Mouse (Mus musculus): Measurements from ENCODE around the gene Plcd4. TPM values are rescaled to one million over a fixed set of nuclear protein-coding genes. Genes with fewer than 3 reads are reported as not detected.
"Not testable (repeated sequence)": the region's sequence is repeated elsewhere in the genome, so short reads cannot be mapped to it uniquely, and the experiment has no call there.

Gene Plcd4
- polyA plus RNA-seq (2014; fragmentation: Nextera tagmentation; extraction: Ambion mirVana), result 0.41 and 0.75 TPM in 2 replicates

DNA sequence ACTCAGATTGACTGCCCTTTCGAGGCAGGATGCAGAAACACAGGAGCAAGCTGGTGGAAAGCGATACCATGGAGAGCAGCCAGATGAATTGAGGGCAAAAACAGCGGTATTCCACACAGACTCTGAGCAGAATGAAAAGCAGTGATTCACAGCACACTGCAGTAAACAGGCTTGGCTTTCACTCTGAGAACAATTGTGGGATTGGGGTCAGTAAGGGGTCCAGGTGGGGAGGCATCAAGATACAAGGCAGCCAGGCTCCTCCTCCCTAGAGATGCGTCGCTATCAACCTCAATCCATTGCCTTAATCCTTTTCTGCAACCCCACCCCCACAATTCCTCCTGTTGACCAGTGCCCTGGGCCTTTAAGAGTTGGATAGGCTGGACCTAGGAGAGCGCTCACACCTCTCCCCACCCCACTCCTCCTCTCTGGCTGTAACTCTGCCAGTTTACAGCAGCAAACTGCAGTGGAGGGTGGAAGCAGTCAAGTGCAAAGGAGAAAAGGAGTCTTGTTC lies at the start of gene Plcd4:
Gene Plcd4 (plus strand): TSS at position 438 of the 511 bp plus-strand sequence.
- H3K27me3 ChIP-seq (ENCODE audit: control insufficient read depth, insufficient read depth, low read length), result no peaks in the 10 kb centered on the region
- peaks cover 8% of the 10 kb centered on the region; the same call in 1 of the 2 replicates for H3K4me1 ChIP-seq (replicated peaks; ENCODE audit: control insufficient read depth, insufficient read depth, low read length)
- peak within 1 kb of the TSS; percentile 18; the same call in 1 of the 2 replicates for H3K4me2 ChIP-seq (ENCODE audit: low read depth, low read length, severe bottlenecking)
- H3K27ac ChIP-seq (ENCODE audit: low read depth, low read length), result no peak within 1 kb of the TSS
- whole genome bisulfite sequencing, result 2% methylated on average over 6 of the region's 6 CpGs
- no peak within 1 kb of the TSS for H3K4me3 ChIP-seq (ENCODE audit: low read depth, low read length)
- H3K36me3 ChIP-seq (ENCODE audit: control insufficient read depth, insufficient read depth, low read length), result no peaks in the 10 kb centered on the region
- no peaks in the 10 kb centered on the region for H3K9me3 ChIP-seq (ENCODE audit: control insufficient read depth, low read length)
- ATAC-seq (replicated peaks; ENCODE audit: low FRiP score) (no peak), DNase-seq (ENCODE audit: low spot score) (no peak)
- peak within 1 kb of the TSS; percentile 21 for H3K9ac ChIP-seq (ENCODE audit: low read length)

DNA sequence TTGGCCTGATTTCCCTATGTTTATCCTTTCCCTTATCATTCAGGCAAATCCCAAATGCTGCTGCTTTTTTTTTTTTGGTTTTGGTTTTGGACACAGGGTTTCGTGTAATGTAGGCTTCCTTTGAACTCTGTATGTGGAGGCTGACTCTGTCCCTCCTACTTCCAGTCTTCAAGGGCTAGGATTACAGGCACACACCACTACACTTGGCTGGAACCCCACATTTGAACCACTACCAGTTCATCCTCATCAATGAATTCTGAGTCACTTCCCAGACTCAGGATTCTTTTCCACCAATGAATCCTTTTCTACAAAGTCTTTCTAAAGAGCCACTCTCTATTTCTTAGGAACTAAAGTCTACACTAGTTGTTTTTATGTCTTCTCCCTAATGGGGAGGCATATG lies 41.6 kb upstream of the Plcd4 start:
- Histone ChIP-seq H3K4me2 (ENCODE audit: low read depth, low read length, severe bottlenecking) (no peak overlapping the region), H3K4me1 (replicated peaks; ENCODE audit: control insufficient read depth, insufficient read depth, low read length) (peaks cover 3% of the 10 kb centered on the region; the same call in 1 of the 2 replicates), H3K4me3 (ENCODE audit: low read depth, low read length) (no peak overlapping the region), H3K9me3 (ENCODE audit: control insufficient read depth, low read length) (no peaks in the 10 kb centered on the region), H3K9ac (ENCODE audit: low read length) (no peak overlapping the region), H3K27me3 (ENCODE audit: control insufficient read depth, insufficient read depth, low read length) (no peaks in the 10 kb centered on the region), H3K36me3 (ENCODE audit: control insufficient read depth, insufficient read depth, low read length) (no peaks in the 10 kb centered on the region), H3K27ac (ENCODE audit: low read depth, low read length) (no peak overlapping the region)
- ATAC-seq (replicated peaks; ENCODE audit: low FRiP score), result no peak
- WGBS, result 74% methylated on average over 1 of the region's 1 CpGs
- DNase-seq (ENCODE audit: low spot score), result no peak

DNA sequence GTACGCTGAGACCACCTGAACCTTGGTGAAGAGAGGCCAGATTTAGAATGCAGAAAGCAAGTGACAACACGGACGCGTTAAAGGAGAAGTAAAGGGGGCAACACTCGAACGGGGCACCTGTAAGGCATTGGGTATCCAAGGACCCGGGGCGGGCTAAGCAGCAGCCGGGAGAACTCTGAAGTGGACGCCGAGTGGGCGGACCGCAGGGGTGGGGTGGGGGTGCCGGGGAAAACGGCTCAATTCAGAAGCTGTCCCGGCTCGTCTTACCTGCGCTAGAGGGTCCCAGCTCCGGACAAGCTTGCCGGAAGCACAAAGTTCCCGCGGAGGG lies 37.3 kb upstream of the Plcd4 start:
- Histone ChIP-seq H3K36me3 (ENCODE audit: control insufficient read depth, insufficient read depth, low read length) (no peaks in the 10 kb centered on the region), H3K9me3 (ENCODE audit: control insufficient read depth, low read length) (no peaks in the 10 kb centered on the region), H3K4me3 (ENCODE audit: low read depth, low read length) (peak overlapping the region; percentile 79), H3K9ac (ENCODE audit: low read length) (peak overlapping the region; percentile 77), H3K4me1 (replicated peaks; ENCODE audit: control insufficient read depth, insufficient read depth, low read length) (peaks cover 8% of the 10 kb centered on the region; the same call in 1 of the 2 replicates), H3K27me3 (ENCODE audit: control insufficient read depth, insufficient read depth, low read length) (no peaks in the 10 kb centered on the region), H3K4me2 (ENCODE audit: low read depth, low read length, severe bottlenecking) (peak overlapping the region; percentile 81), H3K27ac (ENCODE audit: low read depth, low read length) (peak overlapping the region; percentile 31; the same call in 1 of the 2 replicates)
- no peak for ATAC-seq (replicated peaks; ENCODE audit: low FRiP score)
- WGBS, result 2% methylated on average over 22 of the region's 22 CpGs
- DNase-seq (ENCODE audit: low spot score), result no peak

DNA sequence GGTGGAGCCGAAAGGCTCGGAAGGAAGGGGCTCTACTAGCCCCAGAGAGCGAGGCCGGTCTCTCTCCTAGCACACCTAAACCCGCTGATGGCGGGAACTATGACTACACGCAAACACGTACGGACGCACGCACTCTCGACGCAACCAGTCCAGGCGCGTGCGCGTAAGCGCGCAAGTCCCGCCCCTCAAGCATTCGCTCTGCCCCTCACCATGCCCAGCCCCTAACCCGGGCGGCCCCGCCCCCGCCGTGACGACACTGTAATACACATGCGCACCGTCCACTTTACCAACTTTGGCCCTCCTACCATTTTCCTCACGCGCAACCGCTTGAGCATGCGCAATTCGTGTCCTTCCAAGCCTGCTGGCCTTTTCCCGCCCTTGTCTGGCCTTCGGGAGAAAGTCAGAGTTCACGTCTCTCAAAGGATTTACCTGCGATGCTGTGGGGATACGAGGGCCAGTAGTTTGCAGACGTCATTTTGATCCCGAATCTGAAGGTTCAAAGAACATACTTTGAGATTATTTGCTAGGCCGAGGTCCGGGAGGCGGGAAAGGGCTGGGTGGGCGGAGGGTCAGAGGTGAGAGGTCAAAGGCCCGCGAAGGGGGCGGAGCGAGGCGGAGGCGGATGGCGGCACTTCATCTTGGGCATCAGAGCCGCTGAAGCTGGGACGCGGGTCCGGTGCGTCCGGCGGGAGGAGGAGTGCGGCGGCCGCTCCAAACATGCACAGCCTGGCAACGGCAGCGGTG lies 36.8 kb upstream of the Plcd4 start, which contains the start of gene Cnot9:
Gene Cnot9 (plus strand): TSS at position 338 of the 744 bp plus-strand sequence.
- H3K9ac ChIP-seq (ENCODE audit: low read length), result peak within 1 kb of the TSS; percentile 92
- H3K4me3 ChIP-seq (ENCODE audit: low read depth, low read length), result peak within 1 kb of the TSS; percentile 79
- no peaks in the 10 kb centered on the region for H3K9me3 ChIP-seq (ENCODE audit: control insufficient read depth, low read length)
- peaks cover 8% of the 10 kb centered on the region; the same call in 1 of the 2 replicates for H3K4me1 ChIP-seq (replicated peaks; ENCODE audit: control insufficient read depth, insufficient read depth, low read length)
- peak within 1 kb of the TSS; percentile 94 for H3K27ac ChIP-seq (ENCODE audit: low read depth, low read length)
- no peaks in the 10 kb centered on the region for H3K27me3 ChIP-seq (ENCODE audit: control insufficient read depth, insufficient read depth, low read length)
- peak; percentile 99 for ATAC-seq (replicated peaks; ENCODE audit: low FRiP score)
- H3K36me3 ChIP-seq (ENCODE audit: control insufficient read depth, insufficient read depth, low read length), result no peaks in the 10 kb centered on the region
- H3K4me2 ChIP-seq (ENCODE audit: low read depth, low read length, severe bottlenecking), result peak within 1 kb of the TSS; percentile 85
- WGBS, result under 1% methylated on average over 63 of the region's 64 CpGs
- DNase-seq (ENCODE audit: low spot score), result peak; percentile 100

DNA sequence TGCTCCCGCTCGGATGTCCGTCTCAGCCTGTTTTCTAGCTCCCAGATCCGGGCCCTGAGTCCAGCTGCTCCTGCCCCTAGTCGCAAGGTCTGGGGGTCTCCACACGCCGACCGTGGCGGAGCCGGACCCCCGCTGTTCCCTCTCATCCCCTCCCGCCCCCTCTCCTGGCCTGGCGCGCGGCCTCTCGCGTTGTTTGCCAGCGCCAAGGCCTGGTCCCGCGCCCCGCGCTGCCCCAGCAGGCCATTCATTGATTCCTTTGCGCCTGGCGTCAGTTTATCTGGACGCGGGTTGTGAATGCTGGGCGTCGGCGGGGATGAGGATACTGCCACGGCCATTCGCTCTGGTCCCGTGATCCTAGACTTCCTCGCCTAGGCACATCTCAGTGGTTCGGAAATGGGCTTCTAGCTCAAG lies 36.2 kb upstream of the Plcd4 start:
- Histone ChIP-seq H3K4me2 (ENCODE audit: low read depth, low read length, severe bottlenecking) (peak overlapping the region; percentile 85), H3K9me3 (ENCODE audit: control insufficient read depth, low read length) (no peaks in the 10 kb centered on the region), H3K9ac (ENCODE audit: low read length) (peak overlapping the region; percentile 92), H3K36me3 (ENCODE audit: control insufficient read depth, insufficient read depth, low read length) (no peaks in the 10 kb centered on the region), H3K4me3 (ENCODE audit: low read depth, low read length) (peak overlapping the region; percentile 79), H3K27ac (ENCODE audit: low read depth, low read length) (peak overlapping the region; percentile 94), H3K27me3 (ENCODE audit: control insufficient read depth, insufficient read depth, low read length) (no peaks in the 10 kb centered on the region), H3K4me1 (replicated peaks; ENCODE audit: control insufficient read depth, insufficient read depth, low read length) (peaks cover 8% of the 10 kb centered on the region; the same call in 1 of the 2 replicates)
- DNase-seq (ENCODE audit: low spot score) (peak; percentile 93), ATAC-seq (replicated peaks; ENCODE audit: low FRiP score) (peak; percentile 57)
- WGBS, result under 1% methylated on average over 34 of the region's 34 CpGs

DNA sequence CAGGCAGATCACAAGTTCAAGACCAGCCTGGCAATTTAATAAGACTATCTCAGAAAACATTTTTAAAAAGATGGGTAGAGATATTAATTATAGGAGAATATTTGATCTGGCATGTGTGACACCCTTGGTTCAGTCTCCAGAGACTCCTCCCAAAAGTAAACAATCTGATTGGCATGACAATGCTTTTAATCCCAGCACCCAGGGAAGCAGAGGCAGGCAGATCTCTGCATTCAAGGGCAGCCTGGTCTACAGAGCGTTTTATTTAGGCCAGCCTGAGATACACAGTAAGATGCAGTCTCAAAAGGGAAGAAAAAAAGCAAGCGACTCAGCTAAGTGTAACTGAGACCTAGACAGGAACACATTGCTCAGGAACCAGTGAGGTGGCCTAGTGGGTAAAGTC lies 34.9 kb upstream of the Plcd4 start:
- Histone ChIP-seq H3K4me3 (ENCODE audit: low read depth, low read length) (no peak overlapping the region), H3K36me3 (ENCODE audit: control insufficient read depth, insufficient read depth, low read length) (no peaks in the 10 kb centered on the region), H3K9me3 (ENCODE audit: control insufficient read depth, low read length) (no peaks in the 10 kb centered on the region), H3K27ac (ENCODE audit: low read depth, low read length) (no peak overlapping the region), H3K9ac (ENCODE audit: low read length) (peak overlapping the region; percentile 23; the same call in 1 of the 2 replicates), H3K27me3 (ENCODE audit: control insufficient read depth, insufficient read depth, low read length) (no peaks in the 10 kb centered on the region), H3K4me1 (replicated peaks; ENCODE audit: control insufficient read depth, insufficient read depth, low read length) (peaks cover 8% of the 10 kb centered on the region; the same call in 1 of the 2 replicates), H3K4me2 (ENCODE audit: low read depth, low read length, severe bottlenecking) (peak overlapping the region; percentile 85; the same call in 1 of the 2 replicates)
- no peak for ATAC-seq (replicated peaks; ENCODE audit: low FRiP score)
- WGBS, result 95% methylated on average over 2 of the region's 2 CpGs
- DNase-seq (ENCODE audit: low spot score), result no peak

DNA sequence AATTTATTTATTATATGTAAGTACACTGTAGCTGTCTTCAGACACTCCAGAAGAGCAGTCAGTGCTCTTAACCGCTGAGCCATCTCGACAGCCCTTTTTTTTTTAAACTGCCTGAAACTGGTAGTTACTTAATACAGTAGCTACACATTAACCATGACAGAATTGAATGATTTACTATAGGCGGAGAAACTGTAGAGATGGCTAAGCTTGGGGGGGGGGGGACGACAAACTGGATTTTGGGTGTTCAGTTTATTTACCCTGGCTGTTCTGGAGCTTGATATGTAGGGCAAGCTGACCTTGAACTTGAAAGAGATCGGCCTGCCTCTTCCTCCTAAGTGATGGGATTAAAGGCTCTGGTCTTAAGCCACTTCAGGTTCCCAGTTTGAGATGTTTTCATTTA lies 31.4 kb upstream of the Plcd4 start:
- H3K36me3 ChIP-seq (ENCODE audit: control insufficient read depth, insufficient read depth, low read length), result peaks cover 2% of the 10 kb centered on the region; the same call in 1 of the 2 replicates
- WGBS, result 96% methylated on average over 5 of the region's 5 CpGs

DNA sequence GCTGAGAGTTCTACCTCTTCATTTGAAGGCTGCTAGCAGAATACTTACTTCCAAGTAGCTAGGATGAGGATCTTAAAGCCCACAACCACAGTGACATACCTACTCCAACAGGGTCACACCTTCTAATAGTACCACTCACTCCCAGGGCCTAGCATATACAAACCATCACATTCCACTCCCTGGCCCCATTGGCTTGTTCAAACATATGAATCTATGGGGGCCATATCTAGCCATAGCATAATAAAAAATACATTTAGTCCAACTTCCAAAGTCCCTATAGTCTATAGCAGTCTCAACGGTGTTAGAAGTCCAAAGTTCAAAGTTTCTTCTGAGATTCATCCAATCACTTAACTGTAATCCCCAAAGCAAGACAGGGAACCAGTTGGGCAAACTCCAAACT lies 29.7 kb upstream of the Plcd4 start:
- not testable (repeated sequence) for H3K27me3 ChIP-seq (ENCODE audit: control insufficient read depth, insufficient read depth, low read length); H3K9ac ChIP-seq (ENCODE audit: low read length); H3K9me3 ChIP-seq (ENCODE audit: control insufficient read depth, low read length); H3K27ac ChIP-seq (ENCODE audit: low read depth, low read length); ATAC-seq (replicated peaks; ENCODE audit: low FRiP score); H3K4me3 ChIP-seq (ENCODE audit: low read depth, low read length); H3K4me2 ChIP-seq (ENCODE audit: low read depth, low read length, severe bottlenecking); H3K36me3 ChIP-seq (ENCODE audit: control insufficient read depth, insufficient read depth, low read length); DNase-seq (ENCODE audit: low spot score); H3K4me1 ChIP-seq (replicated peaks; ENCODE audit: control insufficient read depth, insufficient read depth, low read length)
- 96% methylated on average over 1 of the region's 1 CpGs for WGBS

More for the DNA sequence above, 31.4 kb upstream of the Plcd4 start:
- Histone ChIP-seq H3K27me3 (ENCODE audit: control insufficient read depth, insufficient read depth, low read length) (no peaks in the 10 kb centered on the region), H3K4me2 (ENCODE audit: low read depth, low read length, severe bottlenecking) (no peak overlapping the region), H3K4me1 (replicated peaks; ENCODE audit: control insufficient read depth, insufficient read depth, low read length) (peaks cover 6% of the 10 kb centered on the region; the same call in 1 of the 2 replicates), H3K9me3 (ENCODE audit: control insufficient read depth, low read length) (no peaks in the 10 kb centered on the region), H3K9ac (ENCODE audit: low read length) (no peak overlapping the region), H3K4me3 (ENCODE audit: low read depth, low read length) (no peak overlapping the region), H3K27ac (ENCODE audit: low read depth, low read length) (no peak overlapping the region)
- DNase-seq (ENCODE audit: low spot score), result no peak
- no peak for ATAC-seq (replicated peaks; ENCODE audit: low FRiP score)
